Mouse (Mus musculus) heart, adult 2 months (tissue): ENCODE data around the gene Apol7a. TPM values are rescaled to one million over a fixed set of nuclear protein-coding genes. Genes with fewer than 3 reads are reported as not detected.

Experiments
- DNase-seq, 2 experiments: peaks; one replicate each; pipeline ENCODE4 v3.0.0; 2021
- H3K27ac ChIP-seq: fragments of 200-600 bp; 2 replicates; pipeline ENCODE4 v1.8.1; 2022
- H3K27me3 ChIP-seq: fragments of 200-500 bp; 2 replicates; pipeline ENCODE4 v1.6.1; 2012; ENCODE audit warnings: mild to moderate bottlenecking, low read length, inconsistent platforms, mixed read lengths; ENCODE audit not compliant: control insufficient read depth, insufficient read depth
- H3K36me3 ChIP-seq: fragments of 200-500 bp; 2 replicates; pipeline ENCODE4 v1.6.1; 2012; ENCODE audit warnings: low read length, inconsistent platforms; ENCODE audit not compliant: control insufficient read depth, insufficient read depth
- H3K4me1 ChIP-seq: fragments of 200-500 bp; 2 replicates; pipeline ENCODE4 v1.6.1; 2011; ENCODE audit warnings: low read length; ENCODE audit not compliant: control insufficient read depth, insufficient read depth
- H3K4me3 ChIP-seq: fragments of 200-600 bp; 2 replicates; pipeline ENCODE4 v1.8.1; 2022
- H3K79me2 ChIP-seq: fragments of 200-500 bp; replicated peaks from 2 replicates; pipeline ENCODE4 v1.6.1; 2012; ENCODE audit warnings: mild to moderate bottlenecking, inconsistent platforms, low read length, moderate library complexity, mixed read lengths; ENCODE audit not compliant: control insufficient read depth, insufficient read depth
- H3K9ac ChIP-seq: fragments of 200-500 bp; 2 replicates; pipeline ENCODE4 v1.6.1; 2012; ENCODE audit warnings: low read depth, mild to moderate bottlenecking, control low read depth, inconsistent platforms, low read length, mixed read lengths
- CTCF ChIP-seq: fragments of 200-600 bp; IDR thresholded peaks from 2 replicates; pipeline ENCODE4 v1.8.1; 2022; ENCODE audit warnings: antibody characterized with exemption, mild to moderate bottlenecking, moderate library complexity
- EP300 ChIP-seq: fragments of 200-500 bp; IDR thresholded peaks from 2 replicates; pipeline ENCODE4 v1.6.1; 2011; ENCODE audit warnings: low read depth, low read length, control low read depth; ENCODE audit not compliant: insufficient read depth
- POLR2A ChIP-seq: fragments of 200-500 bp; IDR thresholded peaks from 2 replicates; pipeline ENCODE4 v1.6.1; 2011; ENCODE audit warnings: mild to moderate bottlenecking, low read depth, low read length, control low read depth; ENCODE audit not compliant: insufficient read depth
- WGBS: fragments of 180-500 bp; shearing (Covaris S2); methylation state at CpG from one replicate; pipeline ENCODE4 v1.1.7; 2018; 5-methylcytosine and 5-hydroxymethylcytosine counted together
- intact Hi-C: fragments of 180-260 bp; cut with DNase I; formaldehyde crosslinking; loops from one replicate; pipeline ENCODE4 v1.15.1; 2025
- polyA plus RNA-seq: library from polyadenylated mRNA; depleted of rRNA; stranded (reverse); fragments of >200 nt; gene quantifications from 2 replicates; pipeline ENCODE4 v1.2.3, GENCODE M21; 2012
- total RNA-seq, 2 experiments: library from RNA; stranded (reverse); gene quantifications; 2 replicates each; pipeline ENCODE4 v1.2.3; 2021

The Apol7a gene
- total and polyA plus RNA-seq, 3 experiments, result 0.13 to 0.29 TPM; not detected in 1

DNA sequence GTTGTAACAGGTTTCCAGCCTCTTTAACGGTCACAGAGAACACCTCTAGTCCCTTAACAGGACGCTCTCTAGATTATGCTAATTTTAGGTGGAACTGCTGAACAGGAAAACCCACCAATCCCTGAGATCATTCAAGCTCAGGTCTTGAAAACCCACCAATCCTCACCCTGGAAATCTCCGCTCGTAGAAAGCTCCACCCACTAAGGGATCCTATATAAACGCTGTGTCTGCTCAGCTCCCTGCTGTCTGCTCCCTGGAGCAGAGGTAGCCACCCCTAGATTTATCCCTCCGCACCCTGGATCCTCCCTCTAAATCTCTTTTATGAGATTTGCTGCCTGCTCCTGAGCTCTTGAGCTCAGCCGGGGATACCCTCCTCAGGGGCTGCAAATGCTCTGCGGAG lies 28.3 kb downstream of the Apol7a start:
- H3K4me1 ChIP-seq, result peaks cover 13% of the 10 kb centered on the region
- no peak for DNase-seq
- H3K9ac ChIP-seq, result no peak overlapping the region
- intact Hi-C loops, result no loop called here
- WGBS, result 83% methylated on average over 8 of the region's 8 CpGs
- TF ChIP-seq CTCF, result no peak
- no peak for TF ChIP-seq EP300
- no peak for TF ChIP-seq POLR2A
- H3K4me3 ChIP-seq, result no peak overlapping the region
- H3K27me3 ChIP-seq, result no peaks in the 10 kb centered on the region
- H3K36me3 ChIP-seq, result no peaks in the 10 kb centered on the region
- H3K27ac ChIP-seq, result no peak overlapping the region
- H3K79me2 ChIP-seq, result no peaks in the 10 kb centered on the region

DNA sequence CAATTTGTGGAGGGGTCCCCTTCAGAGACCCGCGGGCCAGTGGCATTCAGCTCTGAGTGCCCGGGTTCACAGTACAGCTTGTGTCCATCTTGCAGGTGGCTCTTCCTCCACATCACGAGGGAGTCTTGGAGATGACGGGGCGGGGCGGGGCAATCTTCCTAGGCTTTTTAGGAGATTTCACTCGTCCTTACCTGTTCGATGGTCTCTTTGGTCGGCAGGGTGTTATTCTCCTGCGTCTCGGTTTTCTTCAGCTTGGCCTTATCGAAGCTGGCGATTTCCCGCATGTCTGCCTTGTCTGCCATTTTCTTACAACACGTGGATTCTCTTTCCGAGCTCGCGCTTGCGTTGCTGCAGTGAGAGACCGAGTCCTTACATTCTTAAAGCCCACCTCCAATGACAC lies 28.9 kb downstream of the Apol7a start:
- intact Hi-C loops, result loop anchor here (5.0 kb wide), 3 partner anchors 38 to 398 kb away; no protein-coding TSS in a partner anchor

DNA sequence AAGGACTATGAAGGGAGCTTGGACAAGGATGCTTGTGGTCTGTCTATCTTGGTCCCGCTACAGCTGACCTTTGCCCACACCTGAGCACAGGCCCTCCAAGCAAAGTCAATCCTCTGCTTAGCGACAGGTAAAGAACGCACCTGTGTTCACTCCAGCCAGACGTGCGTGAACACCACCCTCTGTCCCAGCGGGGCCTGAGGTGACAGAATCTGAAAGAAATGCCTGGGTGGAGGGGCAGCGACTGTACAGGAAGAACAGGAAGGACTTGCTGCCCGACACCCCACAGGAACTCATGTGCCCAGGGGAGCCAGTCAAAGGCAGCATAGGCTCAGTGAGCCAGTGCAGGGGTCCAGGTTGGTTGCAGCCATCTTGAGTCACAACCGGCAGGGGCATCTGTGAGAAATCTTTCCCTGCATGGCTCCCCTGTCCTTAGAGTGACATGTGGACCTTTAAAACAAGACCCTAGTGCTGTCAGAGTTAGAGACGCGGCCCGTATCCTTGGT lies 30.0 kb downstream of the Apol7a start:
- H3K4me1 ChIP-seq, result peaks cover 20% of the 10 kb centered on the region
- no peaks in the 10 kb centered on the region for H3K36me3 ChIP-seq
- intact Hi-C loops, result loop anchor here (5.0 kb wide), 3 partner anchors 37 to 397 kb away; no protein-coding TSS in a partner anchor
- no peak for TF ChIP-seq EP300
- TF ChIP-seq POLR2A, result no peak
- TF ChIP-seq CTCF, result no peak
- no peak overlapping the region for H3K9ac ChIP-seq
- H3K27ac ChIP-seq, result peak overlapping the region; percentile 97
- WGBS, result 84% methylated on average over 12 of the region's 12 CpGs
- no peaks in the 10 kb centered on the region for H3K27me3 ChIP-seq
- no peaks in the 10 kb centered on the region for H3K79me2 ChIP-seq
- DNase-seq, result no peak
- no peak overlapping the region for H3K4me3 ChIP-seq

More for the DNA sequence above, 28.9 kb downstream of the Apol7a start:
- no peak for DNase-seq
- no peak overlapping the region for H3K9ac ChIP-seq
- 94% methylated on average over 21 of the region's 21 CpGs for WGBS
- no peaks in the 10 kb centered on the region for H3K27me3 ChIP-seq
- H3K36me3 ChIP-seq, result no peaks in the 10 kb centered on the region
- no peak overlapping the region for H3K4me3 ChIP-seq
- no peak overlapping the region for H3K27ac ChIP-seq
- TF ChIP-seq EP300, result no peak
- TF ChIP-seq CTCF, result no peak
- TF ChIP-seq POLR2A, result no peak
- no peaks in the 10 kb centered on the region for H3K79me2 ChIP-seq
- H3K4me1 ChIP-seq, result peaks cover 15% of the 10 kb centered on the region

DNA sequence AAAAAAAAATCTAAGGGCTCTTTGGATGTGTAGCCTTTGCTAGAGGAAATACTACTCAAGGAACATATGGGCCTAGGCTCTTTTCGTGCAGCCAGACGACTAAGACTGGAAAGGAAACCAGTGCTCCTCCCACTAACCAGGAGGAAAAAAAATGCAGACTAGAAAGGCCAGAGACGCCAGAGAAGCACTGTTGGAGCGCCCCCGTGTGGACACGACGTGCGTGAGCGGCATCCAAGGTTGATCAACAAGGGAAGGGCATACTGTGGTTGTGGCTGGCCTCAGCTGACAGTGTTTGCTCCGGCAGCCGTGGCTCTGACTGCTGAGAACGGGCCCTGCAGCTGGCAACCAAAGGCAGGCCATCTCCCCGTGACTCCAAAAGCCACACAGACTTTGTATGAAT lies 30.8 kb downstream of the Apol7a start:
- TF ChIP-seq CTCF (peak; percentile 97), EP300 (peak; percentile 95), POLR2A (peak; percentile 63)
- WGBS, result 0% methylated on average over 13 of the region's 13 CpGs
- no peak overlapping the region for H3K4me3 ChIP-seq
- peak overlapping the region; percentile 97 for H3K27ac ChIP-seq
- peak; percentile 94 to 95 for DNase-seq
- peaks cover 23% of the 10 kb centered on the region for H3K4me1 ChIP-seq
- H3K79me2 ChIP-seq, result no peaks in the 10 kb centered on the region
- H3K36me3 ChIP-seq, result no peaks in the 10 kb centered on the region
- H3K27me3 ChIP-seq, result no peaks in the 10 kb centered on the region
- intact Hi-C loops, result loop anchor here (5.0 kb wide), 3 partner anchors 36 to 396 kb away; no protein-coding TSS in a partner anchor
- peak overlapping the region; percentile 49 for H3K9ac ChIP-seq

DNA sequence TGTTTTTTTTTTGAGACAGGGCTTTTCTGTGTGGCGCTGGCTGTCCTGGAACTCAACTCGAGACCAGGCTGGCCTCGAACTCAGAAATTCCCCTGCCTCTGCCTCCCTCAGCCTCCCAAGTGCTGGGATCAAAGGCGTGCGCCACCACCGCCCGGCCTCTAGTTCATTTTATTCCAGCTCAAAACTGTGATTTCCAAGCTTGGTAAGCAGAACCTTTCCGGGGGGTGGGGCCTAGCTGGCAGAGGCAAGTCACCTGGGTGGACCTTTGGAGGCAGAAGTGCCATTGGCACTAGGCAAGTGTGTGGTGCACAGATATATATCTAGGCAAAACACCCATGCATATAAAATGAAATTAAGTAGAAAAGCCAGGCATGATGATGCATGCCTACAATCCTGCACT lies 31.4 kb downstream of the Apol7a start:
- no peak overlapping the region; the same call in 1 of the 2 replicates for H3K4me3 ChIP-seq
- peaks cover 23% of the 10 kb centered on the region for H3K4me1 ChIP-seq
- WGBS, result 35% methylated on average over 8 of the region's 8 CpGs
- H3K9ac ChIP-seq, result peak overlapping the region; percentile 28; the same call in 1 of the 2 replicates
- no peak for DNase-seq
- no peaks in the 10 kb centered on the region for H3K79me2 ChIP-seq
- no peaks in the 10 kb centered on the region for H3K36me3 ChIP-seq
- H3K27ac ChIP-seq, result peak overlapping the region; percentile 97
- intact Hi-C loops, result loop anchor here (5.0 kb wide), 3 partner anchors 35 to 395 kb away; no protein-coding TSS in a partner anchor
- TF ChIP-seq CTCF (peak; percentile 18), EP300 (0 out of 2 replicates have a peak, but pooled peaks have one; percentile 0), POLR2A (no peak)
- no peaks in the 10 kb centered on the region for H3K27me3 ChIP-seq
